Mouse (Mus musculus) hindbrain, postnatal 0 days (tissue): ENCODE measurements around the gene Ascc1. TPM values are rescaled to one million over a fixed set of nuclear protein-coding genes. Genes with fewer than 3 reads are reported as not detected.

Experiments used
- ATAC-seq: fragments of 200-750 bp; cut with Nextera tagmentation; 2 replicates; pipeline ENCODE4 v1.8.0; 2017; ENCODE audit warnings: mild to moderate bottlenecking, moderate TSS enrichment, moderate library complexity
- DNase-seq: peaks from one replicate; pipeline ENCODE4 v3.0.0-alpha.2; 2015; ENCODE audit warnings: low spot score
- H3K27ac ChIP-seq: fragments of 300-500 bp; sonication (generic); 2 replicates; pipeline ENCODE4 v1.5.1; 2014; ENCODE audit warnings: mild to moderate bottlenecking
- H3K27me3 ChIP-seq: fragments of 300-500 bp; sonication (generic); 2 replicates; pipeline ENCODE4 v1.6.1; 2014; ENCODE audit warnings: low read length, mixed read lengths; ENCODE audit not compliant: insufficient read depth
- H3K36me3 ChIP-seq: fragments of 300-500 bp; sonication (generic); 2 replicates; pipeline ENCODE4 v1.6.1; 2014; ENCODE audit warnings: low read length, mixed read lengths; ENCODE audit not compliant: insufficient read depth
- H3K4me1 ChIP-seq: fragments of 300-500 bp; sonication (generic); 2 replicates; pipeline ENCODE4 v1.6.1; 2014; ENCODE audit warnings: antibody characterized with exemption, low read length, mixed read lengths; ENCODE audit not compliant: insufficient read depth
- H3K4me2 ChIP-seq: fragments of 300-500 bp; sonication (generic); 2 replicates; pipeline ENCODE4 v1.6.1; 2014; ENCODE audit warnings: low read depth, mild to moderate bottlenecking, low read length, moderate library complexity, mixed read lengths
- H3K4me3 ChIP-seq: fragments of 300-500 bp; sonication (generic); 2 replicates; pipeline ENCODE4 v1.5.1; 2014; ENCODE audit warnings: low read length
- H3K9ac ChIP-seq: fragments of 300-500 bp; sonication (generic); replicated peaks from 2 replicates; pipeline ENCODE4 v1.6.1; 2014; ENCODE audit warnings: mild to moderate bottlenecking, low read length, moderate library complexity, mixed read lengths
- H3K9me3 ChIP-seq: fragments of 300-500 bp; sonication (generic); 2 replicates; pipeline ENCODE4 v1.6.1; 2016; ENCODE audit warnings: low read length, mixed read lengths
- CTCF ChIP-seq: IDR thresholded peaks from 2 replicates; pipeline ENCODE4 v1.5.1; 2016; ENCODE audit warnings: antibody characterized with exemption, control low read depth, low read depth
- WGBS: fragments of 180-500 bp; shearing (Covaris S2); extraction: QIAGEN DNeasy Blood & Tissue Kit; methylation state at CpG from one replicate; pipeline ENCODE4 v1.1.7; 2014; 5-methylcytosine and 5-hydroxymethylcytosine counted together
- polyA plus RNA-seq: library from polyadenylated mRNA; unstranded; fragments of >200 nt; fragmentation: Nextera tagmentation; extraction: Ambion mirVana; gene quantifications from 2 replicates; pipeline ENCODE4 v1.2.1, GENCODE M21; 2015
- total RNA-seq: library from RNA; depleted of rRNA; stranded (reverse); fragments of >200 nt; gene quantifications from 2 replicates; pipeline ENCODE4 v1.2.3, GENCODE M21; 2014

The Ascc1 gene
- total and polyA plus RNA-seq, 2 experiments from 2014 or later, result 11.5 to 41.8 TPM

GRCm38 (mm10) chr10:60080601-60080981, 78.0 kb downstream of the Ascc1 start:
- Histone ChIP-seq H3K36me3 (no peaks in the 10 kb centered on the region; the same call in 1 of the 2 replicates), H3K27me3 (no peaks in the 10 kb centered on the region), H3K4me1 (peaks cover 23% of the 10 kb centered on the region; the same call in 1 of the 2 replicates), H3K4me2 (no peak overlapping the region), H3K4me3 (no peak overlapping the region), H3K9ac (peak overlapping the region; percentile 35; the same call in 1 of the 2 replicates), H3K27ac (peak overlapping the region; percentile 67), H3K9me3 (no peaks in the 10 kb centered on the region)
- DNase-seq, result no peak
- no peak for TF ChIP-seq CTCF
- 58% methylated on average over 5 of the region's 5 CpGs for WGBS
- ATAC-seq, result no peak

- Histone ChIP-seq H3K36me3 (no peaks in the 10 kb centered on the region; the same call in 1 of the 2 replicates), H3K9ac (peak overlapping the region; percentile 35; the same call in 1 of the 2 replicates), H3K4me2 (no peak overlapping the region), H3K9me3 (no peaks in the 10 kb centered on the region), H3K27ac (peak overlapping the region; percentile 67), H3K4me3 (no peak overlapping the region), H3K27me3 (no peaks in the 10 kb centered on the region), H3K4me1 (peaks cover 23% of the 10 kb centered on the region; the same call in 1 of the 2 replicates)
- ATAC-seq, result peak; percentile 53
- WGBS, result 50% methylated on average over 21 of the region's 21 CpGs
- DNase-seq, result peak; percentile 34
- TF ChIP-seq CTCF, result no peak
Measured at GRCm38 (mm10) chr10:60080982-60081825, 78.6 kb downstream of the Ascc1 start.

DNA sequence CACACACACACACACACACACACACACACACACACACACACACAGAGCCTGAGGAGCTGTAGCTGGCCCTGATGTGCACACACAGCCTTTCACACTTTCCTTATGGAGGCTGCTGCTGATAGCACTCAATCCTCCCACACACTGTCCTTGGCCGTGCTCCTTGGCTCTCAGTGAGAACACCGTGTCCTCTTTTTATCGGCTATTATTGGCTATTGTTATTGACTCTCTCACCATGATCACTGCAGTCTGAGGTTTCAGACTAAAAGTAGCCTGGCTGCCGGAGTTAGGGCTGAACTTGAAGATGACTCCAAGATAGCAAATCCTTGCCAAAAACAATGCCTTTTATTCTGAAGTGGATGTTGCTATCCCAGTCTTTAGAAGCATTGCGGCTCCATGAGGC, 79.3 kb downstream of the Ascc1 start:
- peak; percentile 74 for DNase-seq
- WGBS, result 27% methylated on average over 5 of the region's 5 CpGs

DNA sequence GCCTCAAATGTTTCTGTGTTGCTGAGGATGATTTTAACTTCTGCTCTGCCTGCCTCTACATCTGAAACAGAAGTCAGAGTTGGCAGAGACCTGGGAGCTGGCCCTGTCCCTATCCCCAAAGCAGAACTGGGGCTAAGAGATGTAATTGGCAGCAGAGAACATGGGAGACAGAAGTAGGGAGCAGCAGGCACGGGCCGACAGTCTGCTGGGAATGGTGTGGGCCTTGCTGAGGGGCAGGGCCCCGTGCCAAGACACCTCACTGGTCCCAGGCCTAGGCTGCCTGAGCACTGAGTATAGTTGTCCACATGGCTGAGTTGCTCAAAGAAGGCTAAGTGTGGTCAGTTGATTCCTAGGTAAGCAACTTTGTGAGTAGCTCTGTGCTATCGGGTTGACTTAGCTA, 81.5 kb downstream of the Ascc1 start:
- Histone ChIP-seq H3K36me3 (no peaks in the 10 kb centered on the region; the same call in 1 of the 2 replicates), H3K9ac (no peak overlapping the region), H3K27me3 (no peaks in the 10 kb centered on the region), H3K4me1 (peaks cover 14% of the 10 kb centered on the region; the same call in 1 of the 2 replicates), H3K27ac (no peak overlapping the region), H3K4me2 (no peak overlapping the region), H3K9me3 (no peaks in the 10 kb centered on the region), H3K4me3 (no peak overlapping the region)
- no peak for TF ChIP-seq CTCF
- 53% methylated on average over 4 of the region's 4 CpGs for WGBS
- ATAC-seq, result no peak
- peak; percentile 37 for DNase-seq

More for the DNA sequence above, 79.3 kb downstream of the Ascc1 start:
- Histone ChIP-seq H3K9ac (no peak overlapping the region), H3K36me3 (no peaks in the 10 kb centered on the region; the same call in 1 of the 2 replicates), H3K4me2 (no peak overlapping the region), H3K4me3 (no peak overlapping the region), H3K9me3 (no peaks in the 10 kb centered on the region), H3K27ac (peak overlapping the region; percentile 67; the same call in 1 of the 2 replicates), H3K27me3 (no peaks in the 10 kb centered on the region), H3K4me1 (peaks cover 23% of the 10 kb centered on the region; the same call in 1 of the 2 replicates)
- peak; percentile 71 for ATAC-seq
- TF ChIP-seq CTCF, result no peak

DNA sequence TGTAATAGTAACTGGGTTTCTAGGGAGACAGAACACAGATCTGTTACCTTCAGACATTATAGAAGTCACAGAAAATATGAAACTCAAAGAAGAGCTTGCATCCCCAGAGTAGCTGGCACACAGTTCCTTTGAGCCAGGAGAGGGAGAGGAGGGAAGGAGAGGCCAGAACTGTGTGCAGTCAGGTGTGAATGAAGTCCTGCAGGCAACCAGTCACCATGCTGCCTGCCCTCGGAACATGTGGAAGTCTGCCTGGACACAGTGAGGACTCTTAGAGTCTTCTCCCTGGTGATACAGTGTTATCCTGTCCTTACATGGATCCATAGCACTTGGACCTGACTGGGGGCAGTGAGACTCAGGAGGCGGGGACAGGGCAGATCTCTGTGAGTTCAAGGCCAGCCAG, 89.7 kb downstream of the Ascc1 start:
- Histone ChIP-seq H3K4me1 (no peaks in the 10 kb centered on the region; the same call in 1 of the 2 replicates), H3K4me2 (no peak overlapping the region), H3K9me3 (no peaks in the 10 kb centered on the region), H3K27ac (no peak overlapping the region), H3K36me3 (no peaks in the 10 kb centered on the region), H3K9ac (no peak overlapping the region), H3K4me3 (no peak overlapping the region), H3K27me3 (no peaks in the 10 kb centered on the region)
- ATAC-seq (no peak), DNase-seq (no peak)
- no peak for TF ChIP-seq CTCF
- WGBS, result 78% methylated on average over 2 of the region's 2 CpGs

DNA sequence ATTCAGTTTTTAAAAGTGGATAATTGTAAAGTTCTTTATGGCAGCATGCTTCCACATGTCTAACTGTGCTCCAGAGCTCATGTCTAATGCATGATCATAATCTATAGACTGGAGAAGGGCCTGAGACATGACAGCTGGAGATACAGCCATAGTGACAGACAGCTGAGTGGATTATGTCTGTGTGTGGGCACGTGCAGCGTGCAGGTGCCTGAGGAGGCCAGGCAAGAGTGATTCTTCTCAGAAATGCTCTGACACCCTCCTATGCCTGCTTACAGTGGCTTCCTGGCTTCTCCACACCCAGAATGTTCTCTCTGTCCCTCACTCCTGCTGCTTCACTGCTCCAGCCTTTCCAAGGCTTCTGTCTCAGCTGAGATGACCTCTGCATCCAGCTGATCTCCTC, 91.1 kb downstream of the Ascc1 start:
- WGBS, result 92% methylated on average over 2 of the region's 2 CpGs
- no peak overlapping the region for H3K27ac ChIP-seq
- H3K4me3 ChIP-seq, result no peak overlapping the region
- no peaks in the 10 kb centered on the region for H3K9me3 ChIP-seq
- no peak for DNase-seq
- no peaks in the 10 kb centered on the region for H3K36me3 ChIP-seq
- H3K4me1 ChIP-seq, result no peaks in the 10 kb centered on the region; the same call in 1 of the 2 replicates
- no peak overlapping the region for H3K9ac ChIP-seq
- no peak for ATAC-seq
- no peak overlapping the region for H3K4me2 ChIP-seq
- H3K27me3 ChIP-seq, result no peaks in the 10 kb centered on the region
- TF ChIP-seq CTCF, result no peak

- no peaks in the 10 kb centered on the region for H3K27me3 ChIP-seq
- no peak for TF ChIP-seq CTCF
- 96% methylated on average over 2 of the region's 2 CpGs for WGBS
Measured at GRCm38 (mm10) chr10:60095558-60095957, 93.0 kb downstream of the Ascc1 start.

More at GRCm38 (mm10) chr10:60095558-60095957, 93.0 kb downstream of the Ascc1 start:
- no peak overlapping the region for H3K27ac ChIP-seq
- H3K4me3 ChIP-seq, result no peak overlapping the region
- DNase-seq, result no peak
- H3K4me2 ChIP-seq, result no peak overlapping the region
- no peak overlapping the region for H3K9ac ChIP-seq
- no peaks in the 10 kb centered on the region; the same call in 1 of the 2 replicates for H3K4me1 ChIP-seq
- H3K36me3 ChIP-seq, result no peaks in the 10 kb centered on the region
- H3K9me3 ChIP-seq, result no peaks in the 10 kb centered on the region
- ATAC-seq, result no peak
